Mouse (Mus musculus) stomach, embryonic 14.5 days (tissue): ENCODE measurements around the gene Hist1h2ah. TPM values are rescaled to one million over a fixed set of nuclear protein-coding genes. Genes with fewer than 3 reads are reported as not detected.
"Not testable (repeated sequence)": the region's sequence is repeated elsewhere in the genome, so short reads cannot be mapped to it uniquely, and the experiment has no call there.

Source experiments
- ATAC-seq: fragments of 200-750 bp; cut with Nextera tagmentation; 2 replicates; pipeline ENCODE4 v1.8.0; 2017; ENCODE audit warnings: low read depth, moderate TSS enrichment; ENCODE audit not compliant: insufficient number of reproducible peaks, insufficient read depth, low FRiP score
- H3K27ac ChIP-seq: fragments of 300-500 bp; sonication (generic); 2 replicates; pipeline ENCODE4 v1.5.1; 2014; ENCODE audit warnings: mild to moderate bottlenecking, low read length, moderate library complexity, mixed read lengths
- H3K27me3 ChIP-seq: fragments of 300-500 bp; sonication (generic); 2 replicates; pipeline ENCODE4 v1.6.1; 2014; ENCODE audit warnings: low read length, control low read depth, mixed read lengths; ENCODE audit not compliant: control insufficient read depth, insufficient read depth
- H3K36me3 ChIP-seq: fragments of 300-500 bp; sonication (generic); 2 replicates; pipeline ENCODE4 v1.6.1; 2014; ENCODE audit warnings: mild to moderate bottlenecking, control low read depth, low read length, moderate library complexity, mixed read lengths; ENCODE audit not compliant: control insufficient read depth, insufficient read depth
- H3K4me1 ChIP-seq: fragments of 300-500 bp; sonication (generic); 2 replicates; pipeline ENCODE4 v1.6.1; 2014; ENCODE audit warnings: low read length, control low read depth, mixed read lengths; ENCODE audit not compliant: control insufficient read depth, insufficient read depth
- H3K4me2 ChIP-seq: fragments of 300-500 bp; sonication (generic); replicated peaks from 2 replicates; pipeline ENCODE4 v1.6.1; 2014; ENCODE audit warnings: low read depth, low read length, control low read depth
- H3K4me3 ChIP-seq: fragments of 300-500 bp; sonication (generic); 2 replicates; pipeline ENCODE4 v1.5.1; 2014; ENCODE audit warnings: low read depth, low read length, control low read depth
- H3K9ac ChIP-seq: fragments of 300-500 bp; sonication (generic); replicated peaks from 2 replicates; pipeline ENCODE4 v1.6.1; 2014; ENCODE audit warnings: low read depth, mild to moderate bottlenecking, control low read depth, low read length, moderate library complexity, mixed read lengths
- H3K9me3 ChIP-seq: fragments of 300-500 bp; sonication (generic); 2 replicates; pipeline ENCODE4 v1.6.1; 2016; ENCODE audit warnings: low read depth, low read length, control low read depth; ENCODE audit not compliant: control insufficient read depth
- WGBS: fragments of 180-500 bp; shearing (Covaris S2); extraction: QIAGEN DNeasy Blood & Tissue Kit; methylation state at CpG from one replicate; pipeline ENCODE4 v1.1.7; 2014; 5-methylcytosine and 5-hydroxymethylcytosine counted together
- polyA plus RNA-seq: library from polyadenylated mRNA; unstranded; fragments of >200 nt; fragmentation: Nextera tagmentation; extraction: Ambion mirVana; gene quantifications from 2 replicates; pipeline ENCODE4 v1.2.1, GENCODE M21; 2014

Hist1h2ah gene
- polyA plus RNA-seq, 1 experiment from 2014 or later = 10.3 TPM

- H3K4me1 ChIP-seq = not testable (repeated sequence)
- peak; percentile 65 for ATAC-seq
Measured at GRCm38 (mm10) chr13:22041142-22041536, 5.8 kb upstream of the Hist1h2ah start, which contains the start of gene Hist1h4i. Hist1h4i (minus strand) TSS chr13:22041362.

GRCm38 (mm10) chr13:22040464-22041141 is 5.2 kb upstream of the Hist1h2ah start:
- Histone ChIP-seq H3K36me3 (no peaks in the 10 kb centered on the region), H3K27me3 (no peaks in the 10 kb centered on the region), H3K4me2 (peak overlapping the region; percentile 73), H3K9me3 (no peaks in the 10 kb centered on the region), H3K9ac (peak overlapping the region; percentile 43), H3K4me1 (peaks cover 7% of the 10 kb centered on the region; the same call in 1 of the 2 replicates), H3K4me3 (peak overlapping the region; percentile 40), H3K27ac (peak overlapping the region; percentile 95)
- ATAC-seq = peak; percentile 2; the same call in 1 of the 2 replicates
- WGBS = under 1% methylated on average over 20 of the region's 24 CpGs

More at GRCm38 (mm10) chr13:22041142-22041536, 5.8 kb upstream of the Hist1h2ah start, which contains the start of gene Hist1h4i:
- H3K9me3 ChIP-seq, H3K36me3 ChIP-seq, H3K27me3 ChIP-seq: not testable (repeated sequence)
- WGBS = under 1% methylated on average over 21 of the region's 27 CpGs
- peak within 1 kb of the TSS; percentile 43 for H3K9ac ChIP-seq
- H3K4me3 ChIP-seq = peak within 1 kb of the TSS; percentile 40
- H3K27ac ChIP-seq = peak within 1 kb of the TSS; percentile 95
- peak within 1 kb of the TSS; percentile 73 for H3K4me2 ChIP-seq

GRCm38 (mm10) chr13:22039951-22040463 is 4.6 kb upstream of the Hist1h2ah start:
- no peaks in the 10 kb centered on the region for H3K27me3 ChIP-seq
- ATAC-seq = no peak
- H3K4me1 ChIP-seq = peaks cover 7% of the 10 kb centered on the region; the same call in 1 of the 2 replicates
- WGBS = 6% methylated on average over 2 of the region's 2 CpGs
- H3K4me2 ChIP-seq = peak overlapping the region; percentile 73
- no peaks in the 10 kb centered on the region for H3K9me3 ChIP-seq
- H3K27ac ChIP-seq = peak overlapping the region; percentile 95
- peak overlapping the region; percentile 40 for H3K4me3 ChIP-seq
- H3K36me3 ChIP-seq = no peaks in the 10 kb centered on the region
- H3K9ac ChIP-seq = peak overlapping the region; percentile 43; the same call in 1 of the 2 replicates

GRCm38 (mm10) chr13:22039364-22039763 is 4.0 kb upstream of the Hist1h2ah start:
- no peak overlapping the region for H3K9ac ChIP-seq
- no peaks in the 10 kb centered on the region for H3K27me3 ChIP-seq
- 67% methylated on average over 5 of the region's 5 CpGs for WGBS
- peaks cover 7% of the 10 kb centered on the region; the same call in 1 of the 2 replicates for H3K4me1 ChIP-seq
- H3K9me3 ChIP-seq = no peaks in the 10 kb centered on the region
- H3K4me2 ChIP-seq = no peak overlapping the region
- no peak for ATAC-seq
- no peak overlapping the region for H3K4me3 ChIP-seq
- H3K27ac ChIP-seq = no peak overlapping the region
- H3K36me3 ChIP-seq = no peaks in the 10 kb centered on the region

- no peak overlapping the region for H3K4me3 ChIP-seq
Measured at GRCm38 (mm10) chr13:22037415-22037814, 2.0 kb upstream of the Hist1h2ah start.

GRCm38 (mm10) chr13:22036986-22037385 is 1.6 kb upstream of the Hist1h2ah start:
- H3K9me3 ChIP-seq = no peaks in the 10 kb centered on the region
- peak overlapping the region; percentile 87 for H3K27ac ChIP-seq
- H3K4me2 ChIP-seq = peak overlapping the region; percentile 66
- peaks cover 7% of the 10 kb centered on the region; the same call in 1 of the 2 replicates for H3K4me1 ChIP-seq
- no peak for ATAC-seq
- no peaks in the 10 kb centered on the region for H3K36me3 ChIP-seq
- peak overlapping the region; percentile 32 for H3K4me3 ChIP-seq
- no peaks in the 10 kb centered on the region for H3K27me3 ChIP-seq
- WGBS = 58% methylated on average over 3 of the region's 3 CpGs
- H3K9ac ChIP-seq = peak overlapping the region; percentile 28

More at GRCm38 (mm10) chr13:22037415-22037814, 2.0 kb upstream of the Hist1h2ah start:
- H3K4me1 ChIP-seq = peaks cover 7% of the 10 kb centered on the region; the same call in 1 of the 2 replicates
- H3K9ac ChIP-seq = no peak overlapping the region
- no peaks in the 10 kb centered on the region for H3K27me3 ChIP-seq
- no peak for ATAC-seq
- H3K4me2 ChIP-seq = no peak overlapping the region; the same call in 1 of the 2 replicates
- H3K9me3 ChIP-seq = no peaks in the 10 kb centered on the region
- H3K36me3 ChIP-seq = no peaks in the 10 kb centered on the region
- H3K27ac ChIP-seq = peak overlapping the region; percentile 87
- 44% methylated on average over 2 of the region's 2 CpGs for WGBS

GRCm38 (mm10) chr13:22036149-22036956 is 985 bp upstream of the Hist1h2ah start:
- Histone ChIP-seq H3K27ac (peak overlapping the region; percentile 87), H3K27me3 (no peaks in the 10 kb centered on the region), H3K4me3 (peak overlapping the region; percentile 32), H3K4me1 (peaks cover 7% of the 10 kb centered on the region; the same call in 1 of the 2 replicates), H3K36me3 (no peaks in the 10 kb centered on the region), H3K9ac (peak overlapping the region; percentile 28), H3K9me3 (no peaks in the 10 kb centered on the region), H3K4me2 (peak overlapping the region; percentile 66)
- 3% methylated on average over 17 of the region's 23 CpGs for WGBS
- peak; percentile 11; the same call in 1 of the 2 replicates for ATAC-seq
